In genomic region chr9:101342887-101343286, GRCm38 (mm10) we compare ENCODE assay signal across 16 mouse cellular contexts.
DNase-seq lines count a peak whose midpoint lies in the region; ATAC-seq and TF ChIP-seq lines count a peak whose summit lies in the region.
"Had no signal": no experiment of that assay in that cellular context is flagged by ENCODE, and none has a peak within 500 bp of the region (broad histone marks: within the 10 kb centered on the region; RNA-seq: fewer than 3 reads in every experiment).

No protein-coding gene starts in this region.

- H3K4me2 ChIP-seq in lung, postnatal 0 days (replicated peaks; ENCODE audit: low read depth, low read length): no peak overlapping the region
- H3K4me2 ChIP-seq in forebrain, embryonic 16.5 days (ENCODE audit: low read length): no peak overlapping the region
- H3K4me2 ChIP-seq in hindbrain, postnatal 0 days (ENCODE audit: low read depth, low read length): no peak overlapping the region
- H3K4me2 ChIP-seq: embryonic facial prominence, embryonic 12.5 days; limb, embryonic 15.5 days; neural tube, embryonic 12.5 days had no signal

- no peak for TF ChIP-seq EP300 in lung, postnatal 0 days (IDR thresholded peaks at IDR 0.05)

- H3K27ac ChIP-seq in lung, postnatal 0 days (ENCODE audit: low read length): no peak overlapping the region
- H3K27ac ChIP-seq in forebrain, embryonic 16.5 days (ENCODE audit: low read length): peak overlapping the region; percentile 18; the same call in 1 of the 2 replicates
- no peak overlapping the region for H3K27ac ChIP-seq in hindbrain, postnatal 0 days
- H3K27ac ChIP-seq: embryonic facial prominence, embryonic 12.5 days; kidney, postnatal 0 days; limb, embryonic 15.5 days; neural tube, embryonic 12.5 days had no signal

- DNase-seq in gastrocnemius, adult 18-20 months (ENCODE audit: low spot score): peak; percentile 4
- no peak for DNase-seq in gastrocnemius, postnatal 4 days (ENCODE audit: low spot score in 2 of 2)
- peak; percentile 14 for DNase-seq in lung, postnatal 36 days
- DNase-seq in lung, postnatal 0 days (ENCODE audit: low spot score): no peak
- peak; percentile 14 for DNase-seq in brain, adult 2 months (ENCODE audit: low read depth, low spot score)
- DNase-seq in layer of hippocampus, adult 9-10 months (ENCODE audit: low spot score): no peak
- no peak for DNase-seq in hindbrain, postnatal 0 days (ENCODE audit: low spot score)
- DNase-seq: gastrocnemius, postnatal 36 days; layer of hippocampus, adult 9-11 months; liver, postnatal 0 days had no signal

- no peak overlapping the region for H3K4me3 ChIP-seq in lung, postnatal 0 days (ENCODE audit: low read depth, low read length)
- no peak overlapping the region for H3K4me3 ChIP-seq in forebrain, embryonic 16.5 days (replicated peaks; ENCODE audit: low read length)
- H3K4me3 ChIP-seq in hindbrain, postnatal 0 days (ENCODE audit: low read length): no peak overlapping the region
- H3K4me3 ChIP-seq: embryonic facial prominence, embryonic 12.5 days; limb, embryonic 15.5 days; neural tube, embryonic 12.5 days had no signal

- WGBS in lung, postnatal 0 days: 79% methylated on average over 5 of the region's 5 CpGs
- WGBS in forebrain, embryonic 16.5 days: 59% methylated on average over 5 of the region's 5 CpGs
- 85% methylated on average over 5 of the region's 5 CpGs for WGBS in hindbrain, postnatal 0 days

- H3K4me1 ChIP-seq in lung, postnatal 0 days (ENCODE audit: insufficient read depth, low read depth, low read length): no peaks in the 10 kb centered on the region
- H3K4me1 ChIP-seq in forebrain, embryonic 16.5 days (replicated peaks; ENCODE audit: control insufficient read depth, insufficient read depth, low read length): no peaks in the 10 kb centered on the region; the same call in 1 of the 2 replicates
- H3K4me1 ChIP-seq in hindbrain, postnatal 0 days (ENCODE audit: insufficient read depth, low read length): no peaks in the 10 kb centered on the region
- H3K4me1 ChIP-seq: limb, embryonic 15.5 days; neural tube, embryonic 12.5 days had no signal

- no peaks in the 10 kb centered on the region for H3K9me3 ChIP-seq in lung, postnatal 0 days (ENCODE audit: low read length)
- H3K9me3 ChIP-seq in forebrain, embryonic 16.5 days (ENCODE audit: control insufficient read depth, low read length): no peaks in the 10 kb centered on the region
- no peaks in the 10 kb centered on the region for H3K9me3 ChIP-seq in hindbrain, postnatal 0 days (ENCODE audit: low read length)
- H3K9me3 ChIP-seq: embryonic facial prominence, embryonic 12.5 days; limb, embryonic 15.5 days; neural tube, embryonic 12.5 days had no signal

- no peak for TF ChIP-seq CTCF in lung, postnatal 0 days (IDR thresholded peaks at IDR 0.05)
- no peak for TF ChIP-seq CTCF in hindbrain, postnatal 0 days (IDR thresholded peaks at IDR 0.05; ENCODE audit: low read depth)

- no peak for ATAC-seq in lung, postnatal 0 days
- peak; percentile 65 for ATAC-seq in forebrain, embryonic 16.5 days
- no peak for ATAC-seq in hindbrain, postnatal 0 days
- ATAC-seq: inflammation-experienced regulatory T-cells, adult 6 months; liver, postnatal 0 days had no signal

- H3K27me3 ChIP-seq in lung, postnatal 0 days (replicated peaks; ENCODE audit: insufficient read depth, low read length): no peaks in the 10 kb centered on the region
- H3K27me3 ChIP-seq in forebrain, embryonic 16.5 days (replicated peaks; ENCODE audit: control insufficient read depth, insufficient read depth, low read length): no peaks in the 10 kb centered on the region
- H3K27me3 ChIP-seq in hindbrain, postnatal 0 days (ENCODE audit: insufficient read depth, low read length): no peaks in the 10 kb centered on the region
- H3K27me3 ChIP-seq: embryonic facial prominence, embryonic 12.5 days; limb, embryonic 15.5 days; neural tube, embryonic 12.5 days had no signal

- H3K36me3 ChIP-seq in lung, postnatal 0 days (ENCODE audit: insufficient read depth, low read length): no peaks in the 10 kb centered on the region
- H3K36me3 ChIP-seq in forebrain, embryonic 16.5 days (ENCODE audit: control insufficient read depth, insufficient read depth): no peaks in the 10 kb centered on the region
- no peaks in the 10 kb centered on the region for H3K36me3 ChIP-seq in hindbrain, postnatal 0 days (ENCODE audit: insufficient read depth, low read length)
- H3K36me3 ChIP-seq: embryonic facial prominence, embryonic 12.5 days; limb, embryonic 15.5 days; neural tube, embryonic 12.5 days had no signal

- H3K9ac ChIP-seq in lung, postnatal 0 days (replicated peaks; ENCODE audit: low read depth): no peak overlapping the region
- no peak overlapping the region for H3K9ac ChIP-seq in forebrain, embryonic 16.5 days (replicated peaks; ENCODE audit: low read depth, low read length)
- H3K9ac ChIP-seq in hindbrain, postnatal 0 days (replicated peaks; ENCODE audit: low read length): no peak overlapping the region
- H3K9ac ChIP-seq: embryonic facial prominence, embryonic 12.5 days; limb, embryonic 15.5 days; liver, postnatal 0 days; neural tube, embryonic 12.5 days had no signal

Comparison
In these comparisons a context has a peak if more than half of its experiments do, and no peak if none do; other contexts are left out.
1. DNase-seq: peak in gastrocnemius, adult 18-20 months (single experiment), lung, postnatal 36 days (single experiment) and brain, adult 2 months (single experiment); none in gastrocnemius, postnatal 4 days (0 of 2), lung, postnatal 0 days (single experiment), layer of hippocampus, adult 9-10 months (single experiment) and hindbrain, postnatal 0 days (single experiment).